Mouse (Mus musculus) neural tube, embryonic 14.5 days (tissue): Measurements from ENCODE around the gene Kifc3. TPM values are rescaled to one million over a fixed set of nuclear protein-coding genes. Genes with fewer than 3 reads are reported as not detected.

Experiments
- ATAC-seq: fragments of 200-750 bp; cut with Nextera tagmentation; 2 replicates; pipeline ENCODE4 v1.8.0; 2017; ENCODE audit warnings: low read depth, mild to moderate bottlenecking, moderate TSS enrichment, moderate library complexity
- H3K27ac ChIP-seq: fragments of 300-500 bp; sonication (generic); 2 replicates; pipeline ENCODE4 v1.5.1; 2014; ENCODE audit warnings: low read depth, mild to moderate bottlenecking, control low read depth, low read length, moderate library complexity, mixed read lengths
- H3K27me3 ChIP-seq: fragments of 300-500 bp; sonication (generic); 2 replicates; pipeline ENCODE4 v1.6.1; 2014; ENCODE audit warnings: low read length; ENCODE audit not compliant: control insufficient read depth, insufficient read depth
- H3K36me3 ChIP-seq: fragments of 300-500 bp; sonication (generic); 2 replicates; pipeline ENCODE4 v1.6.1; 2014; ENCODE audit warnings: low read length, mixed read lengths; ENCODE audit not compliant: control insufficient read depth, insufficient read depth
- H3K4me1 ChIP-seq: fragments of 300-500 bp; sonication (generic); 2 replicates; pipeline ENCODE4 v1.6.1; 2014; ENCODE audit warnings: low read length; ENCODE audit not compliant: control insufficient read depth, insufficient read depth
- H3K4me2 ChIP-seq: fragments of 300-500 bp; sonication (generic); 2 replicates; pipeline ENCODE4 v1.6.1; 2014; ENCODE audit warnings: mild to moderate bottlenecking, low read depth, low read length, control low read depth
- H3K4me3 ChIP-seq: fragments of 300-500 bp; sonication (generic); 2 replicates; pipeline ENCODE4 v1.5.1; 2014; ENCODE audit warnings: low read depth, low read length, control low read depth, mixed read lengths
- H3K9ac ChIP-seq: fragments of 300-500 bp; sonication (generic); replicated peaks from 2 replicates; pipeline ENCODE4 v1.6.1; 2014; ENCODE audit warnings: low read depth, mild to moderate bottlenecking, control low read depth, low read length, mixed read lengths
- H3K9me3 ChIP-seq: fragments of 300-500 bp; sonication (generic); 2 replicates; pipeline ENCODE4 v1.6.1; 2016; ENCODE audit warnings: low read length; ENCODE audit not compliant: control insufficient read depth
- WGBS: fragments of 180-500 bp; shearing (Covaris S2); extraction: QIAGEN DNeasy Blood & Tissue Kit; methylation state at CpG from one replicate; pipeline ENCODE4 v1.1.7; 2014; 5-methylcytosine and 5-hydroxymethylcytosine counted together
- polyA plus RNA-seq: library from polyadenylated mRNA; unstranded; fragments of >200 nt; fragmentation: Nextera tagmentation; extraction: Ambion mirVana; gene quantifications from 2 replicates; pipeline ENCODE4 v1.2.1, GENCODE M21; 2014

The Kifc3 gene
- polyA plus RNA-seq, 1 experiment from 2014 or later: 15.9 TPM

- peak; percentile 57; the same call in 1 of the 2 replicates for ATAC-seq
- Histone ChIP-seq H3K9ac (no peak overlapping the region), H3K27ac (no peak overlapping the region), H3K4me2 (peak overlapping the region; percentile 20; the same call in 1 of the 2 replicates), H3K27me3 (no peaks in the 10 kb centered on the region), H3K9me3 (no peaks in the 10 kb centered on the region), H3K4me1 (peaks cover 14% of the 10 kb centered on the region), H3K4me3 (no peak overlapping the region), H3K36me3 (no peaks in the 10 kb centered on the region)
- 9% methylated on average over 11 of the region's 11 CpGs for WGBS
Measured at GRCm38 (mm10) chr8:95209924-95210323, 7.3 kb upstream of the Kifc3 start.

GRCm38 (mm10) chr8:95205946-95206345 is 3.3 kb upstream of the Kifc3 start:
- no peaks in the 10 kb centered on the region for H3K36me3 ChIP-seq
- H3K4me1 ChIP-seq: peaks cover 18% of the 10 kb centered on the region
- no peaks in the 10 kb centered on the region for H3K27me3 ChIP-seq
- peak; percentile 68; the same call in 1 of the 2 replicates for ATAC-seq
- H3K9me3 ChIP-seq: no peaks in the 10 kb centered on the region
- no peak overlapping the region for H3K4me3 ChIP-seq
- peak overlapping the region; percentile 68; the same call in 1 of the 2 replicates for H3K27ac ChIP-seq
- 6% methylated on average over 8 of the region's 8 CpGs for WGBS
- no peak overlapping the region for H3K9ac ChIP-seq
- no peak overlapping the region for H3K4me2 ChIP-seq

GRCm38 (mm10) chr8:95204039-95204380 is 1.4 kb upstream of the Kifc3 start:
- no peak overlapping the region for H3K4me3 ChIP-seq
- no peak overlapping the region for H3K9ac ChIP-seq
- no peaks in the 10 kb centered on the region for H3K36me3 ChIP-seq
- no peaks in the 10 kb centered on the region for H3K9me3 ChIP-seq
- H3K4me1 ChIP-seq: peaks cover 10% of the 10 kb centered on the region; the same call in 1 of the 2 replicates
- no peak overlapping the region for H3K27ac ChIP-seq
- no peak overlapping the region for H3K4me2 ChIP-seq
- no peaks in the 10 kb centered on the region for H3K27me3 ChIP-seq
- 17% methylated on average over 10 of the region's 10 CpGs for WGBS
- peak; percentile 64 for ATAC-seq

DNA sequence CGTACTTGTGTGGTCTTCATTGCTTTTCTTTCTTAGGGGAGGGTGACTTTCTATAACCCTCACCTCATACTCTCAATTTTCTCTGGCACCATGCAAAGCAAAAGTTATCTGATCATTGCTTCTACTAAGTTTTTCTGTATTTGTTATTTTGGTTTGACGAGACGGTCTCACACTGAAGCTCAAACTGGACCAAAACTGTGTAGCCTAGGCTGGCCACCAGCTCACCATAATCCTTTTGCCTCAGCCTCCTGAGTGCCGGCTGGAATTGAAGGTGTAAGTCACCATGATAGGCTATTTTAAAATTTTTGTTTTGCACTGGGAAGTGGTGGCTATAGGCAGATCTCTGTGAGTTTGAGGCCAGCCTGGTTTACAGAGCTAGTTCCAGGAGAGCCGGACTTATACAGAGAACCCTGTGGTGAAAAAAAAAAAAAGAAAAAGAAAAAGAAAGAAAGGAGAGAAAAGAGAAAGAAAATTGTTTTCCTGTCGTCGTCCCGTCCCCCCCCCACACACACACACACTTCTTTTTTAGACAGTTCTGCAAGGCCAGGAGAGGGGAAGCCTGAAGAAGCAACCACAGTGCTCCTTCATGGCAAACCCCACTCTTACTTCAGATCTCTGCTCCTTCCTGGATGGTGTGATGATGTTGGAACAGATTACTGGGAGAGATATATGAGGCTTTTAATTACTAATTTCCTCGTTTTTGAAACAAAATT is 870 bp upstream of the Kifc3 start:
- H3K4me3 ChIP-seq: no peak overlapping the region
- ATAC-seq: no peak
- no peaks in the 10 kb centered on the region for H3K36me3 ChIP-seq
- H3K9ac ChIP-seq: no peak overlapping the region
- 54% methylated on average over 9 of the region's 9 CpGs for WGBS
- no peaks in the 10 kb centered on the region for H3K9me3 ChIP-seq
- peaks cover 10% of the 10 kb centered on the region; the same call in 1 of the 2 replicates for H3K4me1 ChIP-seq
- no peak overlapping the region for H3K4me2 ChIP-seq
- H3K27me3 ChIP-seq: no peaks in the 10 kb centered on the region
- H3K27ac ChIP-seq: no peak overlapping the region

DNA sequence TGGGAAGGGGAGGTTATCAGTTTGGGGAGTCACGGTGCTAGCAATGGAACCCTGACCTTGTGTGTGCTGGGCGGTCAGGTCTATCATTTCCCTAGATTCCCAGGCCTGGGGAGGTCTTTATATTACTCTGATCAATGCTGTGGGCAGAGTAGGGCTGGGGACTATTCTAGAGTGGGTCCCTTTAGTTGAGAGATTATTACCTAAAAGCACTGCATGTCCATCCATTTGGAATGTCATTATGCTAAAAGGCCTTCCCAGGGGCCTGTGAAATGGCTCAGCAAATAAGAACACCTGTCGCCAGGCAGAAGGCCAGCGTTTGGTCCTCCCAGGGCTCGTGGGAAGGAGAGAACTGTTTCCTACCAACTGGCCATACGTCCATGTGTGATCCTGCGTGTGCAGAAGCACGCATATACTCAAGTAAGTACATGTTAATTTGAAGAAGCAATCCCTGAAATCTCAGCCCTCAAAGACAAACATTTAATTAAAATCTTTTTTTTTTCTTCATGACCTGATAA is 499 bp downstream of the Kifc3 start:
- Histone ChIP-seq H3K27me3 (no peaks in the 10 kb centered on the region), H3K27ac (no peak overlapping the region), H3K9me3 (no peaks in the 10 kb centered on the region), H3K9ac (no peak overlapping the region), H3K4me3 (no peak overlapping the region), H3K4me1 (peaks cover 10% of the 10 kb centered on the region; the same call in 1 of the 2 replicates), H3K4me2 (no peak overlapping the region), H3K36me3 (no peaks in the 10 kb centered on the region)
- ATAC-seq: no peak
- WGBS: 70% methylated on average over 8 of the region's 8 CpGs

- no peak overlapping the region for H3K4me2 ChIP-seq
- H3K9me3 ChIP-seq: no peaks in the 10 kb centered on the region
- no peak overlapping the region for H3K4me3 ChIP-seq
- no peak overlapping the region for H3K9ac ChIP-seq
- no peak for ATAC-seq
- no peaks in the 10 kb centered on the region for H3K27me3 ChIP-seq
- no peaks in the 10 kb centered on the region for H3K36me3 ChIP-seq
- H3K27ac ChIP-seq: no peak overlapping the region
- WGBS: 48% methylated on average over 7 of the region's 7 CpGs
- H3K4me1 ChIP-seq: peaks cover 10% of the 10 kb centered on the region; the same call in 1 of the 2 replicates
Measured at GRCm38 (mm10) chr8:95201491-95201890, 1.1 kb downstream of the Kifc3 start.

DNA sequence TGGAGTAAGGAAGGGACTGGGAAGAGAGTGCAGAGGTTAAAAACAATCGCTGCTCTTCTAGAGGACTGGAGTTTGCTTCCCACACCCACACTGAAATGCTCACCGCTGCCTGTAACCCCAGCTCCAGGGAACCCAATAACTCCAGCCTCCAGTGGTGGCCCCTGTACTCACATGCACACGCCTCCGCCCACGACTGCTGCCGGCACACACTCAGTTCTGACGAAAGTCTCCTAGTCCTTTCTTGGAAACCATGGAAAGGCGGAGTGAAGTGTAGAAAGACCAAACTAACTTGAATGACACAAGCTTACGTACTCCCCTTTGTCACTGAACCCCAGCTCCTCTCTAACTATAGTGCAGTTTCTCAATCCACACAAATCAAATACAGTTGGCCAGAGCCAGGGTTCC is 2.6 kb downstream of the Kifc3 start:
- WGBS: 81% methylated on average over 9 of the region's 9 CpGs
- Histone ChIP-seq H3K27ac (no peak overlapping the region), H3K9me3 (no peaks in the 10 kb centered on the region), H3K4me3 (no peak overlapping the region), H3K4me2 (no peak overlapping the region), H3K36me3 (no peaks in the 10 kb centered on the region), H3K27me3 (no peaks in the 10 kb centered on the region), H3K9ac (no peak overlapping the region), H3K4me1 (peaks cover 5% of the 10 kb centered on the region; the same call in 1 of the 2 replicates)
- ATAC-seq: no peak

GRCm38 (mm10) chr8:95195728-95196127 is 6.9 kb downstream of the Kifc3 start:
- no peak for ATAC-seq
- Histone ChIP-seq H3K36me3 (no peaks in the 10 kb centered on the region), H3K9me3 (no peaks in the 10 kb centered on the region), H3K27me3 (no peaks in the 10 kb centered on the region), H3K4me2 (no peak overlapping the region), H3K27ac (no peak overlapping the region), H3K4me3 (no peak overlapping the region), H3K9ac (no peak overlapping the region), H3K4me1 (no peaks in the 10 kb centered on the region)
- 82% methylated on average over 11 of the region's 11 CpGs for WGBS

DNA sequence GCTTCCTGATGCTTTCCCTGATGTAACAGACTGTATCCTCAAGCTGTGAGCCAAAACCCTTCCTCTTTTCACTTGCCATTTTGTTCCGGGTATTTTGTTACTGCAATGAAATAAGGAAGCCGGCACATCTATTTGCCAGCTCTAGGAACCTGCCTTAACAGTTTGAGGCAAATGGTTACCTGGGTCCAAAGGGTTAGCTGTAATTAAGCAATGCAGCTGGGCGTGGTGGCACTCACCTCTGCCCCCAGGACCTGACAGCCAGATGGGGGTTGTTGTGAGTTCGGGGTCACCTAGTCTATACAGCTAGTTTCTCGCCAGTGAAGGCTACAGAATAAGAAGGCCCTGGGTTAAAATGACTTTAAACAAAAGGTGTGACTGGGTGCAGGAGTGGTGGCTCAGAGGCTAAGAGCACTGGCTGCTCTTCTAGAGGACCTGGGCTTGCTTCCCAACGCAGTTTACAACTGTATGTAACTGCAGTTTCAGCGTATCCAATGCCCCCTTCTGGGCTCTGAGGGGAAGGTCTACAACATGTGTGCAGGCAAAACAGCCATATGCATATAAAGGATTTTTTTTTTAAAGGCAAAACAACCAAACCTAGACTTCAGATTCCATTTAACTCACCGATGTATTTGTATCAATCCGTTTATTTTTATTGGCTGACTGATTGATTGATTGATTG is 11.0 kb downstream of the Kifc3 start:
- Histone ChIP-seq H3K27me3 (no peaks in the 10 kb centered on the region), H3K36me3 (no peaks in the 10 kb centered on the region), H3K9ac (no peak overlapping the region), H3K9me3 (no peaks in the 10 kb centered on the region), H3K4me2 (no peak overlapping the region), H3K4me3 (no peak overlapping the region), H3K4me1 (no peaks in the 10 kb centered on the region), H3K27ac (no peak overlapping the region)
- WGBS: 91% methylated on average over 9 of the region's 9 CpGs
- ATAC-seq: no peak
